Mouse (Mus musculus): ENCODE results near the gene Siglec1.

GRCm38 (mm10) chr2:131129836-131130235 is 43.3 kb upstream of the Siglec1 start:
- TF ChIP-seq CTCF (IDR thresholded peaks at IDR 0.05; ENCODE audit: control insufficient read depth, insufficient read depth, insufficient replicate concordance, low read depth, low read length) (no peak), POLR2A (IDR thresholded peaks at IDR 0.05; ENCODE audit: control insufficient read depth, low read depth, low read length) (no peak)

Measured in testis, adult 2 months (tissue).